Mouse (Mus musculus) stomach, postnatal 0 days (tissue): Measurements from ENCODE around the gene Car12.

Source experiments
- CTCF ChIP-seq: IDR thresholded peaks from 2 replicates; pipeline ENCODE4 v1.5.1; 2016; ENCODE audit warnings: antibody characterized with exemption, low read depth, mild to moderate bottlenecking, moderate library complexity
- EP300 ChIP-seq: optimal IDR thresholded peaks from 2 replicates; pipeline ENCODE3; 2016; ENCODE audit warnings: antibody characterized with exemption

DNA sequence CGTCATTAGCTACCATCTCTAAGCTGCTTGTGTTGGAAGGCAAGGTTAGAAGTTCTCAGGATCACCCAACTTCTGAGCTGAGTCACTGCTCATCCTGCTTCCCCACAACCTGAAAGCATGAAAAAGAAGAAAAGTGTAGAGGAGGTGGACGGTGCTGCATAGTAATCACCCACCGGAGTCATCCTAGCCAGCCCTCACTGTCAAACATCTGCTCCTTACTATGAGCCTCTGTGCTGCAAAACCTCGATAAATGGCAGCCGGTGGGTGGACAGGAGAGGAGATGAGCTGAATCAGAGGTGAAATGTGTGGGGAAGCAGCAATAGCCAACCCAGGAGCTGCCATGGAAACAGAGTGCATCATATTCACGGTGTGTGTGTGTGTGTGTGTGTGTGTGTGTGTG lies 39.4 kb downstream of the Car12 start:
- TF ChIP-seq CTCF = no peak
- TF ChIP-seq EP300 = no peak
